Mouse (Mus musculus) bone marrow, adult 2 months (tissue): ENCODE measurements around the gene Vegfd.

ENCODE experiments used
- CTCF ChIP-seq: fragments of 200-500 bp; IDR thresholded peaks from 2 replicates; pipeline ENCODE4 v1.5.1; 2011; ENCODE audit warnings: low read length, control low read depth; ENCODE audit not compliant: control insufficient read depth, insufficient read depth
- POLR2A ChIP-seq: fragments of 200-500 bp; IDR thresholded peaks from 2 replicates; pipeline ENCODE4 v1.6.1; 2011; ENCODE audit warnings: low read depth, mild to moderate bottlenecking, control low read depth, low read length, borderline replicate concordance; ENCODE audit not compliant: control insufficient read depth

DNA sequence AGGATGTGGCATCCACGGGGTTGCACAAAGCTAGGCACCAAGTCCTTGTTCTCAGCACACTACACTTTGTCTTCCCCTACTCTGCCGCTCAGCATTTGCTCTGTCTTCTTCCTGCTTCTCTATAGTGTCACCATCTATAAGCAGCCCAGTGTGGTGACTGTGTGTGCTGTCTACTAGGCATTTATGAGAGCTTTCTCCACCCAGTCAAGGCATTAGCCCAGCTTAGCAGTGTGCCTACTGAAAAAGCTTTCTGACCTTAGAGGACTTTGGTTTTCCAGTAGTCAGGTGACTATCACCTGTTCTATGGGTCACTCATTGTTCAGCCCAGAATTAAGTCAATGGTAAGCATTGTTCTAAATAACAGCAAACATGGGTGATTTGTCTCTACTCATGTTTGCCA, 58.0 kb downstream of the Vegfd start:
- TF ChIP-seq POLR2A: no peak
- no peak for TF ChIP-seq CTCF
